Mouse (Mus musculus) testis, adult 10 weeks (tissue): ENCODE data around the gene Spata31d1d. TPM values are rescaled to one million over a fixed set of nuclear protein-coding genes. Genes with fewer than 3 reads are reported as not detected.

ENCODE experiments used
- polyA plus RNA-seq: library from polyadenylated mRNA; stranded (reverse); fragments of 350-450 nt; fragmentation: Illumina TruSeq; extraction: RNeasy Lipid Tissue Mini Kit (QIAGEN cat#74804); gene quantifications from one replicate; pipeline ENCODE4 v1.2.3, GENCODE M21; 2014; ENCODE audit warnings: low read depth, low replicate concordance

The Spata31d1d gene
- 43.0 TPM for polyA plus RNA-seq

GRCm38 (mm10) chr13:59731652-59732051 is at the start of gene Spata31d1d:
Gene Spata31d1d, minus strand, starts transcription at chr13:59731752.

GRCm38 (mm10) chr13:59769296-59770163 is 38.0 kb upstream of the Spata31d1d start, which contains the start of gene Isca1:
Gene Isca1, minus strand, starts transcription at chr13:59769810.

GRCm38 (mm10) chr13:59746711-59747110 is 15.2 kb upstream of the Spata31d1d start, which contains the start of gene 1700014D04Rik:
Gene 1700014D04Rik, minus strand, starts transcription at chr13:59746752.

GRCm38 (mm10) chr13:59711984-59712383 is 19.6 kb downstream of the Spata31d1d start, which contains the start of gene Spata31d1b:
Gene Spata31d1b, plus strand, starts transcription at chr13:59712284.

GRCm38 (mm10) chr13:59710230-59710629 is 21.3 kb downstream of the Spata31d1d start, which contains the start of gene Spata31d1a:
Gene Spata31d1a, minus strand, starts transcription at chr13:59710330.

GRCm38 (mm10) chr13:59694008-59694407 is 37.5 kb downstream of the Spata31d1d start, which contains the start of gene 4921517D22Rik:
Gene 4921517D22Rik, minus strand, starts transcription at chr13:59694108.

Other genes with a start within 250 kb of the Spata31d1d start
- gene Agtpbp1, start 146.5 kb downstream of the Spata31d1d start, polyA plus RNA-seq, result 422 TPM
- gene Naa35, start 146.5 kb downstream of the Spata31d1d start, polyA plus RNA-seq, result 267 TPM
- gene Golm1, start 55.9 kb downstream of the Spata31d1d start, polyA plus RNA-seq, result 4.7 TPM
- 23.4 TPM for gene 4921517D22Rik, start 37.6 kb downstream of the Spata31d1d start, polyA plus RNA-seq
- gene Spata31d1a, start 21.4 kb downstream of the Spata31d1d start, polyA plus RNA-seq, result 44.3 TPM
- 33.9 TPM for gene Spata31d1b, start 19.5 kb downstream of the Spata31d1d start, polyA plus RNA-seq
- 118 TPM for gene 1700014D04Rik, start 15.0 kb upstream of the Spata31d1d start, polyA plus RNA-seq
- gene Isca1, start 38.1 kb upstream of the Spata31d1d start, polyA plus RNA-seq, result 201 TPM
- not detected for gene Gm49354, start 50.5 kb upstream of the Spata31d1d start, polyA plus RNA-seq
- 78.4 TPM for gene Tut7, start 91.4 kb upstream of the Spata31d1d start, polyA plus RNA-seq